19 mouse cellular contexts compared by ENCODE assay signal in genomic region chr7:81708165-81708564, GRCm38 (mm10). TPM values are rescaled to one million over a fixed set of nuclear protein-coding genes. Genes with fewer than 3 reads are reported as not detected.
DNase-seq lines count a peak whose midpoint lies in the region; ATAC-seq and TF ChIP-seq lines count a peak whose summit lies in the region.
"Had no signal": no experiment of that assay in that cellular context is flagged by ENCODE, and none has a peak within 500 bp of the region (broad histone marks: within the 10 kb centered on the region; RNA-seq: fewer than 3 reads in every experiment).

No protein-coding gene starts in this region.

- no peak overlapping the region for H3K9ac ChIP-seq in lung, embryonic 14.5 days
- no peak overlapping the region for H3K9ac ChIP-seq in midbrain, embryonic 11.5 days (ENCODE audit: low read length)
- H3K9ac ChIP-seq in midbrain, postnatal 0 days (replicated peaks; ENCODE audit: low read length, poor library complexity, severe bottlenecking): no peak overlapping the region
- H3K9ac ChIP-seq in stomach, embryonic 16.5 days (ENCODE audit: low read length): no peak overlapping the region
- H3K9ac ChIP-seq: embryonic facial prominence, embryonic 13.5 days; forebrain, embryonic 12.5 days; forebrain, embryonic 15.5 days; heart, embryonic 12.5 days; heart, embryonic 15.5 days; hindbrain, embryonic 14.5 days had no signal

- no peak for TF ChIP-seq CTCF in lung, embryonic 14.5 days (IDR thresholded peaks at IDR 0.05; ENCODE audit: low read depth)
- no peak for TF ChIP-seq CTCF in lung, adult 2 months (IDR thresholded peaks at IDR 0.05; ENCODE audit: insufficient read depth, low read length)
- no peak for TF ChIP-seq CTCF in midbrain, postnatal 0 days (IDR thresholded peaks at IDR 0.05)

- no peaks in the 10 kb centered on the region for H3K36me3 ChIP-seq in lung, embryonic 14.5 days (ENCODE audit: insufficient read depth)
- H3K36me3 ChIP-seq in midbrain, embryonic 11.5 days (ENCODE audit: control insufficient read depth, insufficient read depth, low read length): no peaks in the 10 kb centered on the region
- H3K36me3 ChIP-seq in midbrain, postnatal 0 days (ENCODE audit: insufficient read depth, low read length): no peaks in the 10 kb centered on the region
- no peaks in the 10 kb centered on the region for H3K36me3 ChIP-seq in stomach, embryonic 16.5 days (ENCODE audit: control insufficient read depth, insufficient read depth, low read length)
- H3K36me3 ChIP-seq: embryonic facial prominence, embryonic 10.5 days; embryonic facial prominence, embryonic 13.5 days; forebrain, embryonic 12.5 days; forebrain, embryonic 15.5 days; heart, embryonic 12.5 days; heart, embryonic 15.5 days; hindbrain, embryonic 10.5 days had no signal

- DNase-seq in lung, embryonic 14.5 days: peak; percentile 43
- DNase-seq in lung, adult 2 months: no peak
- DNase-seq in midbrain, embryonic 11.5 days (ENCODE audit: low spot score, missing footprints): peak; percentile 82
- no peak for DNase-seq in midbrain, postnatal 0 days (ENCODE audit: low spot score)
- DNase-seq in ovary, adult 18-20 months (ENCODE audit: low spot score): no peak
- DNase-seq: adrenal gland, postnatal 14 days; embryo, embryonic 11 days; gastrocnemius, postnatal 36 days had no signal

- H3K9me3 ChIP-seq in lung, embryonic 14.5 days (ENCODE audit: low read depth, low read length): peaks cover 4% of the 10 kb centered on the region; the same call in 1 of the 2 replicates
- no peaks in the 10 kb centered on the region; the same call in 1 of the 2 replicates for H3K9me3 ChIP-seq in midbrain, embryonic 11.5 days (ENCODE audit: control insufficient read depth, low read length)
- H3K9me3 ChIP-seq in midbrain, postnatal 0 days (ENCODE audit: low read length): peaks cover 5% of the 10 kb centered on the region; the same call in 1 of the 2 replicates
- no peaks in the 10 kb centered on the region; the same call in 1 of the 2 replicates for H3K9me3 ChIP-seq in stomach, embryonic 16.5 days (replicated peaks; ENCODE audit: control insufficient read depth, low read length)
- H3K9me3 ChIP-seq: embryonic facial prominence, embryonic 10.5 days; forebrain, embryonic 12.5 days; forebrain, embryonic 15.5 days; heart, embryonic 15.5 days had no signal

- no peaks in the 10 kb centered on the region for H3K4me1 ChIP-seq in lung, embryonic 14.5 days (ENCODE audit: insufficient read depth)
- H3K4me1 ChIP-seq in lung, adult 2 months (ENCODE audit: control insufficient read depth, insufficient read depth, low read length): no peaks in the 10 kb centered on the region
- H3K4me1 ChIP-seq in midbrain, embryonic 11.5 days (ENCODE audit: control insufficient read depth, insufficient read depth, low read length): peaks cover 3% of the 10 kb centered on the region; the same call in 1 of the 2 replicates
- peaks cover 4% of the 10 kb centered on the region; the same call in 1 of the 2 replicates for H3K4me1 ChIP-seq in midbrain, postnatal 0 days (ENCODE audit: insufficient read depth, low read length)
- H3K4me1 ChIP-seq in stomach, embryonic 16.5 days (ENCODE audit: control insufficient read depth, insufficient read depth, low read length): 0 out of 2 replicates have a peak, but pooled peaks cover 6% of the 10 kb centered on the region

- H3K4me2 ChIP-seq in lung, embryonic 14.5 days: no peak overlapping the region
- no peak overlapping the region for H3K4me2 ChIP-seq in midbrain, embryonic 11.5 days
- H3K4me2 ChIP-seq in midbrain, postnatal 0 days (ENCODE audit: low read depth, low read length, poor library complexity, severe bottlenecking): no peak overlapping the region
- H3K4me2 ChIP-seq in stomach, embryonic 16.5 days (ENCODE audit: low read depth, low read length): 0 out of 2 replicates have a peak overlapping the region, but pooled peaks have one; percentile 70
- H3K4me2 ChIP-seq: embryonic facial prominence, embryonic 13.5 days; forebrain, embryonic 12.5 days; heart, embryonic 15.5 days; hindbrain, embryonic 14.5 days had no signal

- H3K27ac ChIP-seq in lung, embryonic 14.5 days (ENCODE audit: low read depth): no peak overlapping the region; the same call in 1 of the 2 replicates
- H3K27ac ChIP-seq in midbrain, embryonic 11.5 days (ENCODE audit: low read depth, low read length): no peak overlapping the region
- H3K27ac ChIP-seq in midbrain, postnatal 0 days (ENCODE audit: low read depth, low read length): no peak overlapping the region
- H3K27ac ChIP-seq in stomach, embryonic 16.5 days (ENCODE audit: low read length): peak overlapping the region; percentile 69; the same call in 1 of the 2 replicates
- H3K27ac ChIP-seq: embryonic facial prominence, embryonic 10.5 days; embryonic facial prominence, embryonic 13.5 days; forebrain, embryonic 12.5 days; forebrain, embryonic 15.5 days; heart, embryonic 15.5 days; hindbrain, embryonic 10.5 days; hindbrain, embryonic 14.5 days had no signal

- no peak overlapping the region for H3K4me3 ChIP-seq in lung, embryonic 14.5 days (ENCODE audit: low read depth, low read length)
- H3K4me3 ChIP-seq in lung, adult 2 months (replicated peaks; ENCODE audit: extremely low read depth, low read depth, low read length): no peak overlapping the region
- H3K4me3 ChIP-seq in midbrain, embryonic 11.5 days (ENCODE audit: low read depth, low read length): no peak overlapping the region
- no peak overlapping the region for H3K4me3 ChIP-seq in midbrain, postnatal 0 days (ENCODE audit: low read depth, low read length)
- H3K4me3 ChIP-seq in stomach, embryonic 16.5 days (replicated peaks; ENCODE audit: low read length): no peak overlapping the region
- H3K4me3 ChIP-seq: embryonic facial prominence, embryonic 10.5 days; embryonic facial prominence, embryonic 13.5 days; erythroblast, embryonic 14.5 days; forebrain, embryonic 15.5 days; heart, embryonic 12.5 days; heart, embryonic 15.5 days had no signal

- peaks cover 27% of the 10 kb centered on the region for H3K27me3 ChIP-seq in lung, embryonic 14.5 days (ENCODE audit: insufficient read depth, low read length)
- 0 out of 2 replicates have a peak, but pooled peaks cover 5% of the 10 kb centered on the region for H3K27me3 ChIP-seq in midbrain, embryonic 11.5 days (ENCODE audit: control insufficient read depth, insufficient read depth, low read length)
- H3K27me3 ChIP-seq in midbrain, postnatal 0 days (ENCODE audit: insufficient read depth, low read length): no peaks in the 10 kb centered on the region
- H3K27me3 ChIP-seq in stomach, embryonic 16.5 days (ENCODE audit: control insufficient read depth, insufficient read depth, low read length): no peaks in the 10 kb centered on the region; the same call in none of the 2 replicates

- TF ChIP-seq POLR2A in lung, adult 2 months (IDR thresholded peaks at IDR 0.05; ENCODE audit: borderline replicate concordance, extremely low read depth, low read depth, low read length): no peak

- peak; percentile 64; the same call in 1 of the 2 replicates for ATAC-seq in lung, embryonic 14.5 days (ENCODE audit: insufficient read depth)
- ATAC-seq in midbrain, embryonic 11.5 days (ENCODE audit: low FRiP score): no peak
- no peak for ATAC-seq in midbrain, postnatal 0 days (ENCODE audit: low FRiP score)
- ATAC-seq in stomach, embryonic 16.5 days (ENCODE audit: insufficient read depth, low FRiP score): peak; percentile 71; the same call in 1 of the 2 replicates
- ATAC-seq: CD4-positive, CD25-positive, alpha-beta regulatory T cell, adult 4 months had no signal

RNA-seq across cellular contexts. Expression of gene Homer2, which starts 0.8 kb away (rescaled TPM):
- 38.2 and 40.5 TPM in 2 replicates for polyA plus RNA-seq in lung, embryonic 14.5 days (2014; fragmentation: Nextera tagmentation; extraction: Ambion mirVana)
- 2.2 and 2.8 TPM in 2 replicates for polyA plus RNA-seq in lung, adult 2 months (2012; rRNA removed)
- polyA plus RNA-seq in midbrain, embryonic 11.5 days (2014; fragmentation: Nextera tagmentation; extraction: Ambion mirVana): 19.6 and 22.4 TPM in 2 replicates
- 23.7 and 25.6 TPM in 2 replicates for total RNA-seq in midbrain, postnatal 0 days (2014; rRNA removed)
- 23.5 and 29.5 TPM in 2 replicates for polyA plus RNA-seq in midbrain, postnatal 0 days (2015; fragmentation: Nextera tagmentation; extraction: Ambion mirVana)
- 33.3 and 35.9 TPM in 2 replicates for polyA plus RNA-seq in stomach, embryonic 16.5 days (2015; fragmentation: Nextera tagmentation; extraction: Ambion mirVana)

RNA-seq across cellular contexts. Expression of gene Ramac, which starts 54.6 kb away (rescaled TPM):
- 121 and 124 TPM in 2 replicates for polyA plus RNA-seq in lung, embryonic 14.5 days (2014; fragmentation: Nextera tagmentation; extraction: Ambion mirVana)
- 7.6 and 13.6 TPM in 2 replicates for polyA plus RNA-seq in lung, adult 2 months (2012; rRNA removed)
- polyA plus RNA-seq in midbrain, embryonic 11.5 days (2014; fragmentation: Nextera tagmentation; extraction: Ambion mirVana): 147 and 160 TPM in 2 replicates
- 81.6 and 104 TPM in 2 replicates for total RNA-seq in midbrain, postnatal 0 days (2014; rRNA removed)
- 189 and 190 TPM in 2 replicates for polyA plus RNA-seq in midbrain, postnatal 0 days (2015; fragmentation: Nextera tagmentation; extraction: Ambion mirVana)
- 134 and 136 TPM in 2 replicates for polyA plus RNA-seq in stomach, embryonic 16.5 days (2015; fragmentation: Nextera tagmentation; extraction: Ambion mirVana)

Comparison
In these comparisons a context has a peak if more than half of its experiments do, and no peak if none do; other contexts are left out.
1. DNase-seq: peak in lung, embryonic 14.5 days (single experiment) and midbrain, embryonic 11.5 days (single experiment); none in lung, adult 2 months (single experiment), midbrain, postnatal 0 days (single experiment) and ovary, adult 18-20 months (single experiment).
2. ATAC-seq: peak in lung, embryonic 14.5 days (single experiment) and stomach, embryonic 16.5 days (single experiment); none in midbrain, embryonic 11.5 days (single experiment) and midbrain, postnatal 0 days (single experiment).